Comparison of ENCODE assay signal across 8 mouse cellular contexts in the genomic region with DNA sequence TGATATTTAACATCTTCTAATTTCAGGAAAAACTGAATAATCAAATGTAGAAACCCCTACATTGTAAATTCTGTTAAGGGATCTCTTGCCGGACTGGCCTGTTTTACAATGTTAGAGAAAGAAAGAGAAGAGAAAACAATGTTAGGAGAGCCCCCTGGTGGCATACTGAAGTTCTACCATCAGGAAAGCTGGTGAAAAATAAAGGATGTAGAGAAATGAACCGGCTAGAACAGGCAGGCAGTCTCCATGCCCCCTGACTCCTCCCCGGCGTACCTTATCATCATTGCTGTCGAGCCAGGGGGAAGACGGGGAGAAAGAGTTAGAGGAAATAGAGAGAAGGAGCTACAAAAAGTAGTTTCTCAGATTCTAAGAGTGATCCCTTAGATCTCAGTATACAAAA. TPM values are rescaled to one million over a fixed set of nuclear protein-coding genes. Genes with fewer than 3 reads are reported as not detected.
DNase-seq lines count a peak whose midpoint lies in the region; ATAC-seq lines count a peak whose summit lies in the region.
"Had no signal": no experiment of that assay in that cellular context is flagged by ENCODE, and none has a peak within 500 bp of the region (broad histone marks: within the 10 kb centered on the region; RNA-seq: fewer than 3 reads in every experiment).

No protein-coding gene starts in this region.

- H3K4me3 ChIP-seq in liver, embryonic 12.5 days = no peak overlapping the region
- H3K4me3 ChIP-seq: megakaryocyte, embryonic 14.5 days had no signal

- 0 out of 2 replicates have a peak, but pooled peaks cover 7% of the 10 kb centered on the region for H3K27me3 ChIP-seq in liver, embryonic 12.5 days (replicated peaks)

- H3K4me2 ChIP-seq in liver, embryonic 12.5 days = no peak overlapping the region

- H3K9me3 ChIP-seq in liver, embryonic 12.5 days (replicated peaks) = no peaks in the 10 kb centered on the region
- H3K9me3 ChIP-seq: megakaryocyte, embryonic 14.5 days had no signal

- H3K27ac ChIP-seq in liver, embryonic 12.5 days = no peak overlapping the region

- no peak overlapping the region for H3K9ac ChIP-seq in liver, embryonic 12.5 days

- no peak for ATAC-seq in liver, embryonic 12.5 days

- H3K4me1 ChIP-seq in liver, embryonic 12.5 days = peaks cover 12% of the 10 kb centered on the region

- intact Hi-C loops in heart, postnatal 14 days (cut with DNase I) = loop anchor here (2.0 to 10.0 kb wide), 2 partner anchors 126 to 508 kb away; no protein-coding TSS in a partner anchor
- intact Hi-C loops in left cerebral cortex, postnatal 14 days (cut with DNase I) = loop anchor here (10.0 kb wide), 1 partner anchor 458 kb away; no protein-coding TSS in a partner anchor

- DNase-seq in liver (peak; percentile 13), MEL-GATA-1-ER (ENCODE audit: extremely low read depth, low read depth) (peak; percentile 71)
- DNase-seq in c-Kit-positive CD71-positive TER-119-negative erythroid progenitor cells, embryonic 14.5 days (ENCODE audit: low read depth) = peak; percentile 29
- DNase-seq in heart, postnatal 14 days = peak; percentile 37 to 66
- peak; percentile 40 to 67 for DNase-seq in left cerebral cortex, postnatal 14 days (ENCODE audit: low spot score in 2 of 2)
- DNase-seq in retina, postnatal 7 days (ENCODE audit: low read depth, low spot score) = peak; percentile 58

- H3K36me3 ChIP-seq in liver, embryonic 12.5 days = no peaks in the 10 kb centered on the region

- 5% methylated on average over 6 of the region's 6 CpGs for WGBS in liver, embryonic 12.5 days (ENCODE audit: insufficient replicate concordance)

RNA-seq across cellular contexts. Expression of a gene that starts 32.6 kb away (rescaled TPM):
- polyA plus RNA-seq in liver, embryonic 12.5 days (2016; fragmentation: Nextera tagmentation; extraction: Ambion mirVana) = 1.4 and 2.0 TPM in 2 replicates
- total RNA-seq in heart, postnatal 14 days (2021) = under 1 TPM; 0.41 to 0.46 TPM
- total RNA-seq in left cerebral cortex, postnatal 14 days (2021) = 1 to 10 TPM; 6.8 to 7.9 TPM

RNA-seq across cellular contexts. Expression of a gene that starts 33.5 kb away (rescaled TPM):
- polyA plus RNA-seq in liver, embryonic 12.5 days (2016; fragmentation: Nextera tagmentation; extraction: Ambion mirVana) = not detected in 2 replicates
- not detected for total RNA-seq in heart, postnatal 14 days (2021)
- not detected for total RNA-seq in left cerebral cortex, postnatal 14 days (2021)

Comparison
In these comparisons a context has a peak if more than half of its experiments do, and no peak if none do; other contexts are left out.
1. DNase-seq: peak in every context shown above with its lines; median percentile 71 in MEL-GATA-1-ER; 58 in retina, postnatal 7 days; 54 in left cerebral cortex, postnatal 14 days; 52 in heart, postnatal 14 days; 29 in c-Kit-positive CD71-positive TER-119-negative erythroid progenitor cells, embryonic 14.5 days; 13 in liver.
2. RNA of a gene that starts 32.6 kb away (total RNA-seq): 6.8 to 7.9 TPM in left cerebral cortex, postnatal 14 days; 0.41 to 0.46 TPM in heart, postnatal 14 days; every median in the first group is over 4 times any median in the second.